Mouse (Mus musculus) CH12.LX (cell line): ENCODE data around the gene Itpk1.

ENCODE experiments used
- CTCF ChIP-seq, 2 experiments: IDR thresholded peaks in 1 of 2; conservative IDR thresholded peaks in 1 of 2; 2 replicates each; pipeline ENCODE4 v1.5.1; 2011 to 2012; ENCODE audit warnings: low read depth in 2 of 2, low read length in 2 of 2, improper control_type of control experiment in 1 of 2, inconsistent platforms in 1 of 2, mild to moderate bottlenecking in 1 of 2, moderate library complexity in 1 of 2
- IRF4 ChIP-seq: IDR thresholded peaks from 2 replicates; pipeline ENCODE4 v1.6.1; 2014; ENCODE audit warnings: low read depth, mild to moderate bottlenecking, inconsistent platforms, low read length, improper control_type of control experiment
- MAZ ChIP-seq: IDR thresholded peaks from 2 replicates; pipeline ENCODE4 v1.6.1; 2012; ENCODE audit warnings: low read depth, mild to moderate bottlenecking, inconsistent platforms, low read length, improper control_type of control experiment, moderate library complexity
- MEF2A ChIP-seq: IDR thresholded peaks from 2 replicates; pipeline ENCODE4 v1.6.1; 2014; ENCODE audit warnings: low read depth, mild to moderate bottlenecking, inconsistent platforms, low read length, improper control_type of control experiment, borderline replicate concordance
- NELFE ChIP-seq: IDR thresholded peaks from 2 replicates; pipeline ENCODE4 v1.6.1; 2011; ENCODE audit warnings: low read depth, low read length, improper control_type of control experiment
- POLR2A ChIP-seq: IDR thresholded peaks from 2 replicates; pipeline ENCODE4 v1.6.1; 2011; ENCODE audit warnings: low read depth, mild to moderate bottlenecking, improper control_type of control experiment, low read length
- POLR2AphosphoS2 ChIP-seq: IDR thresholded peaks from 2 replicates; pipeline ENCODE4 v1.6.1; 2011; ENCODE audit warnings: low read depth, low read length, improper control_type of control experiment

GRCm38 (mm10) chr12:102570734-102571133 lies 134.0 kb downstream of the Itpk1 start:
- TF ChIP-seq MEF2A: no peak
- no peak for TF ChIP-seq IRF4
- no peak for TF ChIP-seq MAZ
- no peak for TF ChIP-seq CTCF (conservative IDR thresholded peaks at IDR 0.05 in 1 of 2, IDR thresholded peaks at IDR 0.05 in 1 of 2; ENCODE audit: low read depth in 2 of 2, low read length in 2 of 2)
- no peak for TF ChIP-seq POLR2AphosphoS2
- TF ChIP-seq NELFE: no peak
- no peak for TF ChIP-seq POLR2A
